Mouse (Mus musculus) left cerebral cortex, postnatal 14 days (tissue): ENCODE data around the gene Lcp2. TPM values are rescaled to one million over a fixed set of nuclear protein-coding genes. Genes with fewer than 3 reads are reported as not detected.
"Not testable (repeated sequence)": the region's sequence is repeated elsewhere in the genome, so short reads cannot be mapped to it uniquely, and the experiment has no call there.

ENCODE experiments used
- DNase-seq, 2 experiments: peaks; one replicate each; pipeline ENCODE4 v3.0.0; 2021 to 2022; ENCODE audit warnings: low spot score in 2 of 2, mixed read lengths in 1 of 2
- intact Hi-C: fragments of 180-260 bp; cut with DNase I; formaldehyde crosslinking; loops from one replicate; pipeline ENCODE4 v1.15.1; 2025
- total RNA-seq, 2 experiments: library from RNA; stranded (reverse); gene quantifications; 2 replicates each; pipeline ENCODE4 v1.2.3; 2021

Lcp2 gene
- total RNA-seq, 2 experiments from 2014 or later: 4.6 TPM

DNA sequence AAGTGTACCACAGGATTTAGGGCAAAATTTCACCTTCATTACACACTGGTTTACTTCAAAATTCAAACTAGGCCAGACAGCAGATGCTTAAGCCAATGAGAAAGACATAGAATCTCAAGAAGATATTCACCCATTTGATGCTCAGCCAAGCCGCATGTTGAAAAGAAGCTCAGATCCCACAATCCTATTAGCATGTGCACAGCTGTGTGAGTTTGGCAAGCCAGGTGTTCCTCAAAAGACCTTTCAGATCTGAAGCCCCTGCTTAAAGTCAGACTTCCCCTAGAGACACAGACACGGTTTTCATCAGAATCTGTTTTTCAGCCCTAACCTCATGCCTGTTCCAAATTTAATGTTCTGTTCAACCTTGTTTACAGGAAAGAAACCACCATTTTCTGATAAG, 31.1 kb downstream of the Lcp2 start:
- intact Hi-C loops: no loop called here
- peak in 1 of 2 experiments; percentile 16 for DNase-seq

DNA sequence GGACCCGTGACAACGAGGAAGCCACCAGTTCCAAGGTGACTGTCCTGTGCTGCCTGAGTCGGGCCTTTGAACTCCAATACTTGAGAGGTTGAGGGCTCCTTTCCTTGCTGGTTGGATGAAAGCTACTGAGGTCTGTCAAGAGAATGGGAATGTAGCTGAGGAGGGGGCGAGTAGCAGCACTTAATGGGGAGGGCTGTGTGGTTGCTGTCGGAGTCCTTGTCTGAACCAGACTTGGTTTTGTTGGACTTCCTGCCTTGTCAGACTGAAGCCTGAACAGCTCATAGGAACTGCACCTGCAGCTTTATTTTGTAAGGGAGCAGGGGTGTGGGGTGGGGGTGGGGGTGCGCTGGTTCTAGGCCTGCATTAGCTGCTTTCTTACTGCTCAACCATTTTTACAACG, 31.9 kb downstream of the Lcp2 start:
- no peak for DNase-seq
- intact Hi-C loops: no loop called here

GRCm38 (mm10) chr11:34079542-34080464, 33.1 kb downstream of the Lcp2 start:
- intact Hi-C loops: no loop called here
- DNase-seq: no peak

DNA sequence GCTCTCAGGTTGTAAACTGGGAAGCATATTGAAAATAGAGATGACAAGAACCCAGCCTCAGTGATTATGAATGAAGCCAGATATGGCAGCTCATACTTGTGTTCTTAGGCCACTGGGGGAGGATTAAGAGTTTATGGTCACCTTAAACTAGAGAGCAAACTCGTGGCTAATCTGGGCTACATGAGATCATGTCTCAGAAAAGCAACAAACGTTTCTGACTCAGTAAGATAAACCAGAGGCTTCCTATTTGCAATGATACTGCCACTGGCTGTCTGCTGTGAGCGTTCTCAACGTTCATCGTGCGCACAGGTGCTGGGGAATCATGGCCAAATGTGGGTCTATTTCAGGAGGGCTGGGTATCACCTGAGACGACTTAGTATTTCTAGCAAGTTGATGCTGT, 37.1 kb downstream of the Lcp2 start:
- DNase-seq: no peak
- intact Hi-C loops: no loop called here

- no peak for DNase-seq
- intact Hi-C loops: no loop called here
Observed at GRCm38 (mm10) chr11:34084639-34085038, 37.9 kb downstream of the Lcp2 start.

DNA sequence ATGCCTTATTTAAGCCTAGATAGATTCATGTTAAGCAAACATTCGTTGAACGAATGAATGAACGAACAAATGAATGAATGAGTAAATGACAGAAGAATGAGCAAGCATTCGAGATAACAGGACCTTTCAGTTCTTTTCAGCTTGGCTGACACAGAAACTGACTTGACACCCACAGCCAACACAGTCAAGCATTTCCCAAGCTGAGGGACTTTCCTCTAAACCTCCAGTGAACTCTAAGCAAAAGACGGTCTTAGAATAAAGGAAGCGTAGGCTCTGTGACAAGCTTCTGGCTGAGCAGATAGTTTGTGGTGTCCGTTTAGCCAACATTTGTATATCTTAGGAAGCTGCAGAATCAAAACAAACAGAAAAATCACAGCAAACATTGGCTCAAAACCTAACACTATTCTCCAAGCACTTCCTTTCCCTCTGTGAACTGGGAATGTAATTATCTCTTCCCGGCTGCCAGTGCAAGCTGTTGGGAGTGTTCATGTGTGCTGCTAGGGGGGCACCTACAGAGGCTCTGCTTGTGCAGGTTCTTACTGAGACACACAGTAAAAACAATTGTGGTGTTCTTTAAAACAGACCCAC, 39.5 kb downstream of the Lcp2 start:
- DNase-seq: no peak
- intact Hi-C loops: no loop called here

DNA sequence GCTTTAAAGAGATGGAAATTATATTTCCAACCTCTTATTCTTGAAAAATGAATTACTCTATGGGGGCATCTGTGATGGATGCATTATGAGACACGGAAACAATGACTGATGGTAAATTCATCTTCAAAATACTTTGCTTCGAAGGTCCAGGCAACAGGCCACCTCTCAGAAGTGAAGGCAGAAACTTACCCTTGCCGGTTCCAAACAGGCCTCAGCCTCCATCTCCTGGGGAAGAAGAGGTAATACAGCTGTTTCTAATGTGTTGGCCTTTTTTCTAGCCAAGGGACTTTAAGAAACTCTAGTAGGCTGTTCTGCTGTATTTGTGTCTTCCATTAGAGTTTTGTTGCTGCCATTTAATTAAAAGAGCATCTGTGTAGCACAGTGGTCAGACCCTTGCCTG, 40.3 kb downstream of the Lcp2 start:
- no peak for DNase-seq
- intact Hi-C loops: no loop called here

- intact Hi-C loops: no loop called here
- peak in 1 of 2 experiments; percentile 11 for DNase-seq
Observed at GRCm38 (mm10) chr11:34098422-34098821, 51.7 kb downstream of the Lcp2 start, which contains the start of gene 4930469K13Rik. Gene 4930469K13Rik (minus strand): TSS chr11:34098554.

GRCm38 (mm10) chr11:34101827-34102226, 55.1 kb downstream of the Lcp2 start:
- intact Hi-C loops: no loop called here
- no peak for DNase-seq

DNA sequence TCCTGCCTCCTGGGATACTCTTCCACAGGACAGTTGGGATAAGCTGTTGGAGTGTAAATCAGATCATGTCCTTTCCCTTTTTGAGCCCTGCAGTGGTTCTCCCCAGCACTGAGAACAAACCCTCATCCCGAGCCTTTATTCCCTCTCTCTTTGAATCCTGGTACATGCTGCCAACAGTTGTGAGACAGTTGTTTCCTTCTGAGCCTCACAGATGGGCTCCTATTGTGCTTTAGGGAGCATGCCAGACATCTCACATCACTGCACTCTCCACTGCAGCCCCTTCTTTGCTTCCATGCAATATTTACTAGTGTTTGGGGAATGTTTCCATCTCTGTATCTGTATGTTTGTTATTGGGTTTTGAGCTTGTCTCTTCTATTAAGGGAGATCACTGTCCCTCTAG, 58.2 kb downstream of the Lcp2 start:
- intact Hi-C loops: no loop called here
- no peak for DNase-seq

GRCm38 (mm10) chr11:34109260-34109659, 62.5 kb downstream of the Lcp2 start:
- intact Hi-C loops: no loop called here
- DNase-seq: no peak

DNA sequence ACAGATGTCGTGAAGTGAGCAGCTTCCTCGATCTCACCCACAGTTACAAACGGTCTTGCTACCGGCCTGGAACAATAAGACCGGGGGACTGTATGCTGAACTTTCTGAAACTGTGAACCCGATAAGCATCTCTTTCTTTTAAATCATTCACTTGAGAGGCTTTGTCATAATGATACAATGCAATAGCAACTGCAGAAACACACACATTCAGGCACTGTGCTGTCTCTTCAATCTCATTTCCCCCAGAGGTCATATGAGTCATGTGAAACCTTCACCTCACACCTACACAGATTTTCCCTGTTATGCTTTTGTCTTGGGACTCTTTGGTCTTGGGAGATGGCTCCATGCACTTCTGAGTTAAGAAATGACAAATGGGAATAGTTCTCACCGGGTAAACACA, 65.2 kb downstream of the Lcp2 start:
- intact Hi-C loops: no loop called here
- no peak for DNase-seq

DNA sequence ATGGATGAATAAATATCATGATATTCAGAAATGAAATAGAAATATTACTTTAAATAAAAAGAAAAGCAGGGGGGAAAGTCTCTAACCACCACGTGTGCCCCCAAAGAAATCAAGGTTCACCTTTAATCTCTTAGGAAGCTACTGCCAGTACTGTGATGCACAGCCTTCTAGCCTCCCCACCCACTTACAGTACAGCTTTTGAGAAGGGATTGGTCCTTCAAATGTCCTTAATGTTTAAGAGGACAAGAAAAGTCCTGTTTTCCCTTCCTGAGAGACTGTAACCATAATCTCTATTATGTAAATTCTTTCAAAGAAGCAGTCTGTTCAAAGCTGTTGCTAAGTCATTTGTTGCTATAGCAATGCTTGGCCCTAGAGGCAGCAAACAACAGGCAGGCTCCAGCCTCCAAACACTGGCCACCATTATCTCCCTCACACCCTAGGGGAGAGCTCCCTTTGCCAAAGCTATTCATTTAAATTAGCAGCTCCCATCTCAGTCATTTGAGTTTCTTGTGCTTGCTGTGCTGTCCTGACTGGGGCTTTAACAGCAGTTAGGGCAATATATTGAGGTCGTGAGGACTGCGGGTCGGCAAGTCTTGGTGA, 66.2 kb downstream of the Lcp2 start:
- peak; percentile 36 to 69 for DNase-seq
- intact Hi-C loops: no loop called here

DNA sequence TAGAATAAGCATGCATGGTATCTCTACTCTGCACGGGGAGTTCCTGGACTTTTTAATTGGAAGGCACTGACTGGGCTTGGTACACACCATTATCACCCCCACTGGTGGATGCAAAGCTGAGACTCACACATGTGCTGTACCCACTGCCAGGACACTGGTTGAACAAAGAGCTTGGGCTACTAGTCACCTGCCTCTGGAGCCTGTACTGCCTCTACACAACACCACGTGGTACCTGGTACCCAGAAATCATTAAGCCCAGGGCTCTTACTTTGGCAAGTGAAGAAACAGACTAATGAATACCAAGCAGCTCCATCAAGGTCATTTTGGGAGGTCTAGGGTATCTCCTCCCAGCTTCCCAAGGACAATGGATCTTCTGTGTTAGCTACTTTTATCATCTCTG, 67.0 kb downstream of the Lcp2 start:
- DNase-seq: no peak
- intact Hi-C loops: no loop called here

GRCm38 (mm10) chr11:34116572-34117135, 69.9 kb downstream of the Lcp2 start:
- intact Hi-C loops: no loop called here
- DNase-seq: no peak

DNA sequence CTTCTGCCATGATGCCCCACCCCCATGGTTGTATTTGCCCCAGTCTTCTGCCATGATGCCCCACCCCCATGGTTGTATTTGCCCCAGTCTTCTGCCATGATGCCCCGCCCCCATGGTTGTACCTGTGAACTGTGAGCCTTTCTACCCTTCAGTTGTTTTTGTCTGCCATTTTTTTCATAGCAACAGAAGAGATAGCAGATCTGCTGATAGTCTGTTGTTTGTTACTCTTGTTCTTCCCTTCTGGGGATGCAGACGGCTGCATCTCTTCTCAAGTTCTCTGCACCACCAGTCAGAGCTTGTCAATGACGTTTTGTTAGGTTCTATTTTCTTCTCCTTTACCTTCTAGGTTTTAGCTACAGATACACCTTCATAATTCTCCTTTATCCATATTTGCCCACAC, 70.9 kb downstream of the Lcp2 start:
- intact Hi-C loops: no loop called here
- DNase-seq: no peak

GRCm38 (mm10) chr11:34118319-34118718, 71.6 kb downstream of the Lcp2 start:
- no peak for DNase-seq
- intact Hi-C loops: no loop called here

- DNase-seq: peak; percentile 45 to 62
- intact Hi-C loops: loop anchor here (1.0 kb wide), 1 partner anchor 90 kb away; no protein-coding TSS in a partner anchor
Observed at GRCm38 (mm10) chr11:34123147-34123546, 76.4 kb downstream of the Lcp2 start.

DNA sequence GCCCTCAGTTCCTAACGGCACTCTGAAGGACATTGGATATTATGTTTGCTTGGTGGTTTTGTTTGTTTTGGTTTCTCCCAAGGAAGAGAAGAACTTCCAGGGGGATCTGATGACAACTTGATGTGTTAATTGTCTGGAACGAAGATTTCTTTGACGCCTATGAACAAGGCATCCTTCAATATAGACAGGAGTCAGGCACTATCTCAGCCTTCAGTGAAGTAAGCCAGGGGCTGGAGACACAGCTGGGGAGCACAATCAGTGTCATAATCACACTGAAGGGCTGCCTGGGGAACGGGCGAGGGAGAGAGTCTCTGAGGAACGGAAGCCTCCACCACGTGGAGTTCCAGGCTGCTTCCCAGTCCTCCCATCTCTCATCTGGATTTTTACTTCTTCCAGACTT, 78.1 kb downstream of the Lcp2 start:
- intact Hi-C loops: no loop called here
- DNase-seq: no peak

GRCm38 (mm10) chr11:34125727-34126126, 79.0 kb downstream of the Lcp2 start:
- DNase-seq, intact Hi-C loops: not testable (repeated sequence)
